Mouse (Mus musculus): ENCODE data around the gene Ms4a3.

GRCm38 (mm10) chr19:11617983-11618382 lies 22.7 kb downstream of the Ms4a3 start:
- TF ChIP-seq CTCF (IDR thresholded peaks at IDR 0.05; ENCODE audit: extremely low read depth, insufficient read depth, low read length) (no peak), POLR2A (IDR thresholded peaks at IDR 0.05; ENCODE audit: extremely low read depth, insufficient read depth, low read length) (no peak)
